Mouse (Mus musculus): ENCODE data around the gene Csf3r.

- TF ChIP-seq CTCF (IDR thresholded peaks at IDR 0.05; ENCODE audit: low read depth) (no peak), EP300 (optimal IDR thresholded peaks at IDR 0.05) (no peak)
Measured at GRCm38 (mm10) chr4:126024303-126024900, at the start of gene Csf3r.
